Comparison of ENCODE assay signal across 18 mouse cellular contexts in the genomic region with DNA sequence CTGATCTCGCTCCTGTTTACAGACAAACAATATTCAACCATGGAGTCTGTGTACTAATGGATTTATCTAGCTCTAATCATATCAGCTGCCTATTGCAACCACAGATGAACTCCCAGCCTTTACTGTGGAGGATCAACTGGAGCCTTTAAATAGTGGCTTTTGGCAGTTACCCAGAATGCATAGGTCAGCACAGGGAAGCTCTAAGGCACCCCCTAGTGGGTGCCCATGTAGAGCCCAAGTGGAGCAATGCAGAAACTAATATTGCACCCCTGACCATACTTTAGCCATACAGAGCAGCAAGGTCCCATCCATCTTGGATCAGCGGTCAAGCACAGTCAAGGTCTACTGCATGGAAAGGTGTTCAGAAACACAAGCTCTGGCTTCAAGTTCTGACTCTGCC.
DNase-seq lines count a peak whose midpoint lies in the region; ATAC-seq and TF ChIP-seq lines count a peak whose summit lies in the region.
"Had no signal": no experiment of that assay in that cellular context is flagged by ENCODE, and none has a peak within 500 bp of the region (broad histone marks: within the 10 kb centered on the region; RNA-seq: fewer than 3 reads in every experiment).

No protein-coding gene starts in this region.

- H3K27me3 ChIP-seq in intestine, postnatal 0 days (replicated peaks; ENCODE audit: control insufficient read depth, insufficient read depth, low read length), result no peaks in the 10 kb centered on the region
- H3K27me3 ChIP-seq in intestine, embryonic 16.5 days (replicated peaks; ENCODE audit: control insufficient read depth, insufficient read depth, low read length), result no peaks in the 10 kb centered on the region
- H3K27me3 ChIP-seq: embryonic facial prominence, embryonic 13.5 days; heart, embryonic 13.5 days; hindbrain, embryonic 12.5 days had no signal

- TF ChIP-seq CTCF in intestine, postnatal 0 days (IDR thresholded peaks at IDR 0.05; ENCODE audit: low read depth), result peak; percentile 22; the same call in 1 of the 2 replicates
- peak; percentile 1; the same call in 1 of the 2 replicates for TF ChIP-seq CTCF in left cerebral cortex, adult 2 months (IDR thresholded peaks at IDR 0.05)

- 91% methylated on average over 2 of the region's 2 CpGs for WGBS in intestine, postnatal 0 days
- WGBS in intestine, embryonic 16.5 days, result 92% methylated on average over 2 of the region's 2 CpGs

- H3K4me2 ChIP-seq in intestine, postnatal 0 days (replicated peaks; ENCODE audit: low read depth), result no peak overlapping the region
- no peak overlapping the region for H3K4me2 ChIP-seq in intestine, embryonic 16.5 days (ENCODE audit: low read depth, low read length)
- H3K4me2 ChIP-seq: embryonic facial prominence, embryonic 13.5 days; heart, embryonic 13.5 days; hindbrain, embryonic 12.5 days had no signal

- no peaks in the 10 kb centered on the region for H3K9me3 ChIP-seq in intestine, postnatal 0 days (ENCODE audit: control insufficient read depth)
- H3K9me3 ChIP-seq in intestine, embryonic 16.5 days (ENCODE audit: control insufficient read depth, low read length), result no peaks in the 10 kb centered on the region
- H3K9me3 ChIP-seq: embryonic facial prominence, embryonic 13.5 days; heart, embryonic 13.5 days; hindbrain, embryonic 12.5 days had no signal

- no peaks in the 10 kb centered on the region for H3K36me3 ChIP-seq in intestine, postnatal 0 days (ENCODE audit: control insufficient read depth, insufficient read depth)
- H3K36me3 ChIP-seq in intestine, embryonic 16.5 days (ENCODE audit: control insufficient read depth, insufficient read depth, low read length), result no peaks in the 10 kb centered on the region
- H3K36me3 ChIP-seq: embryonic facial prominence, embryonic 13.5 days; heart, embryonic 13.5 days; hindbrain, embryonic 12.5 days had no signal

- intact Hi-C loops in left cerebral cortex, adult 2 months (cut with DNase I), result no loop called here
- intact Hi-C loops in left cerebral cortex, postnatal 10 days (cut with DNase I), result no loop called here

- no peak overlapping the region for H3K27ac ChIP-seq in intestine, postnatal 0 days (ENCODE audit: low read depth, low read length)
- no peak overlapping the region for H3K27ac ChIP-seq in intestine, embryonic 16.5 days (ENCODE audit: low read length)
- no peak overlapping the region for H3K27ac ChIP-seq in left cerebral cortex, adult 2 months
- H3K27ac ChIP-seq: embryonic facial prominence, embryonic 13.5 days; heart, embryonic 13.5 days; hindbrain, embryonic 12.5 days had no signal

- no peak overlapping the region for H3K4me3 ChIP-seq in intestine, postnatal 0 days (ENCODE audit: low read depth, low read length)
- no peak overlapping the region for H3K4me3 ChIP-seq in intestine, embryonic 16.5 days (ENCODE audit: low read length)
- no peak overlapping the region for H3K4me3 ChIP-seq in left cerebral cortex, adult 2 months
- H3K4me3 ChIP-seq: embryonic facial prominence, embryonic 13.5 days; heart, embryonic 13.5 days; hindbrain, embryonic 12.5 days had no signal

- no peak for DNase-seq in left cerebral cortex, adult 2 months (ENCODE audit: extremely low spot score in 1 of 2, low spot score in 2 of 2)
- DNase-seq in left cerebral cortex, postnatal 10 days (ENCODE audit: extremely low spot score in 1 of 2, low spot score in 2 of 2), result no peak
- DNase-seq in 3T3-L1 (ENCODE audit: low read depth, low spot score) (peak; percentile 46), adipocyte (ENCODE audit: low spot score) (peak; percentile 36)
- DNase-seq in adrenal gland, postnatal 4 days (ENCODE audit: low spot score in 2 of 2), result no peak
- DNase-seq: adrenal gland, postnatal 14 days; cerebellum, adult 18-20 months; cerebellum, adult 9-11 months; cerebellum, postnatal 36 days; gastrocnemius, postnatal 36 days; heart, postnatal 4 days had no signal

- H3K4me1 ChIP-seq in intestine, postnatal 0 days (replicated peaks; ENCODE audit: control insufficient read depth, insufficient read depth, low read length), result no peaks in the 10 kb centered on the region
- H3K4me1 ChIP-seq in intestine, embryonic 16.5 days (ENCODE audit: control insufficient read depth, insufficient read depth, low read length), result no peaks in the 10 kb centered on the region
- H3K4me1 ChIP-seq: heart, embryonic 13.5 days; hindbrain, embryonic 12.5 days had no signal

- no peak for ATAC-seq in intestine, postnatal 0 days
- ATAC-seq in intestine, embryonic 16.5 days, result no peak
- ATAC-seq: forebrain, embryonic 14.5 days; hindbrain, embryonic 16.5 days had no signal

- no peak overlapping the region for H3K9ac ChIP-seq in intestine, postnatal 0 days (ENCODE audit: low read depth, low read length)
- H3K9ac ChIP-seq in intestine, embryonic 16.5 days (ENCODE audit: low read depth, low read length), result no peak overlapping the region
- H3K9ac ChIP-seq: embryonic facial prominence, embryonic 13.5 days; heart, embryonic 13.5 days; hindbrain, embryonic 12.5 days had no signal

Comparison
In these comparisons a context has a peak if more than half of its experiments do, and no peak if none do; other contexts are left out.
1. DNase-seq: peak in 3T3-L1 (single experiment) and adipocyte (single experiment); none in left cerebral cortex, adult 2 months (0 of 2), left cerebral cortex, postnatal 10 days (0 of 2) and adrenal gland, postnatal 4 days (0 of 2).